Mouse (Mus musculus) left cerebral cortex, adult 9 months (tissue): Measurements from ENCODE around the gene Col6a4.

Source experiments
- DNase-seq, 2 experiments: peaks; one replicate each; pipeline ENCODE4 v3.0.0; 2022; ENCODE audit warnings: low spot score in 2 of 2

Col6a4 gene

GRCm38 (mm10) chr9:105960533-105960932, 136.1 kb downstream of the Col6a4 start, which contains the start of gene Col6a5:
Col6a5 (minus strand) TSS chr9:105960643.
- DNase-seq: no peak

GRCm38 (mm10) chr9:105959116-105959515, 137.5 kb downstream of the Col6a4 start:
- no peak for DNase-seq

GRCm38 (mm10) chr9:105949755-105950154, 146.8 kb downstream of the Col6a4 start:
- DNase-seq: peak in 1 of 2 experiments; percentile 13

- DNase-seq: peak; percentile 30 to 78
Measured at GRCm38 (mm10) chr9:105947577-105947976, 149.0 kb downstream of the Col6a4 start.
